Mouse (Mus musculus) layer of hippocampus, adult 2 months (tissue): ENCODE measurements at regions not wholly inside any gene's neighbourhood (a gene's known extent, or its start where the extent isn't known, plus 50 kb on each side); places are given as distances from the start of the nearest gene placed in this dataset.

Experiments used
- DNase-seq, 2 experiments: peaks; one replicate each; pipeline ENCODE4 v3.0.0; 2022; ENCODE audit warnings: low spot score in 2 of 2
- H3K27ac ChIP-seq: fragments of 200-600 bp; 2 replicates; pipeline ENCODE4 v1.8.1; 2022
- H3K4me3 ChIP-seq: fragments of 200-600 bp; 2 replicates; pipeline ENCODE4 v1.8.1; 2022; ENCODE audit warnings: mild to moderate bottlenecking
- CTCF ChIP-seq: fragments of 200-600 bp; conservative IDR thresholded peaks from 2 replicates; pipeline ENCODE4 v1.8.1; 2022; ENCODE audit warnings: antibody characterized with exemption, mild to moderate bottlenecking, moderate library complexity

- no peak for TF ChIP-seq CTCF
- peak in 1 of 2 experiments; percentile 10 for DNase-seq
- Histone ChIP-seq H3K27ac (no peak overlapping the region), H3K4me3 (no peak overlapping the region)
Measured at GRCm38 (mm10) chr11:13237198-13237597, 772.4 kb upstream of the Cobl start.
